Mouse (Mus musculus) gastrocnemius, adult 8-10 months (tissue): ENCODE measurements around the gene Vmn1r220. TPM values are rescaled to one million over a fixed set of nuclear protein-coding genes. Genes with fewer than 3 reads are reported as not detected.
"Not testable (repeated sequence)": the region's sequence is repeated elsewhere in the genome, so short reads cannot be mapped to it uniquely, and the experiment has no call there.

Source experiments
- DNase-seq, 2 experiments: peaks; one replicate each; pipeline ENCODE4 v3.0.0; 2022; ENCODE audit warnings: low spot score in 2 of 2
- total RNA-seq, 4 experiments: library from RNA; stranded (reverse); gene quantifications; 2 replicates each; pipeline ENCODE4 v1.2.4; 2022

Vmn1r220 gene
- total RNA-seq = not detected

- no peak for DNase-seq
These were observed at the start of gene Vmn1r220 for GRCm38 (mm10) chr13:23187875-23188274. TSS of gene Vmn1r220 (minus strand) at chr13:23187975.

GRCm38 (mm10) chr13:23235847-23236246 is 48.1 kb upstream of the Vmn1r220 start, which contains the start of gene Vmn1r222:
TSS of gene Vmn1r222 (minus strand) at chr13:23235947.
- DNase-seq = not testable (repeated sequence)

- DNase-seq = not testable (repeated sequence)
These were observed 26.1 kb upstream of the Vmn1r220 start, which contains the start of gene Vmn1r221 for GRCm38 (mm10) chr13:23213827-23214226. TSS of gene Vmn1r221 (plus strand) at chr13:23214127.

- not testable (repeated sequence) for DNase-seq
These were observed 16.1 kb upstream of the Vmn1r220 start for GRCm38 (mm10) chr13:23203885-23204284.

GRCm38 (mm10) chr13:23166471-23166870 is 21.3 kb downstream of the Vmn1r220 start:
- DNase-seq = not testable (repeated sequence)

- no peak for DNase-seq
These were observed 28.8 kb downstream of the Vmn1r220 start, which contains the start of gene Vmn1r219 for GRCm38 (mm10) chr13:23159012-23159411. TSS of gene Vmn1r219 (plus strand) at chr13:23159312.

- no peak for DNase-seq
These were observed 29.9 kb downstream of the Vmn1r220 start for GRCm38 (mm10) chr13:23157848-23158247.

GRCm38 (mm10) chr13:23138880-23139279 is 48.9 kb downstream of the Vmn1r220 start:
- no peak for DNase-seq

GRCm38 (mm10) chr13:23133501-23133900 is 54.3 kb downstream of the Vmn1r220 start:
- DNase-seq = no peak

GRCm38 (mm10) chr13:23133099-23133498 is 54.7 kb downstream of the Vmn1r220 start, which contains the start of gene Vmn1r218:
TSS of gene Vmn1r218 (plus strand) at chr13:23133155.
- no peak for DNase-seq

Other genes starting within 250 kb of the Vmn1r220 start
- not detected for gene Vmn1r213, start 180.3 kb downstream of the Vmn1r220 start, total RNA-seq
- gene Vmn1r214, start 157.6 kb downstream of the Vmn1r220 start, total RNA-seq = not detected
- gene Vmn1r215, start 120.0 kb downstream of the Vmn1r220 start, total RNA-seq = not detected
- gene Vmn1r217, start 69.7 kb downstream of the Vmn1r220 start, total RNA-seq = not detected
- gene Vmn1r218, start 54.8 kb downstream of the Vmn1r220 start, total RNA-seq = not detected
- gene Vmn1r219, start 28.7 kb downstream of the Vmn1r220 start, total RNA-seq = not detected
- not detected for gene Vmn1r221, start 26.2 kb upstream of the Vmn1r220 start, total RNA-seq
- not detected for gene Vmn1r222, start 48.0 kb upstream of the Vmn1r220 start, total RNA-seq
- not detected for gene Vmn1r223, start 59.2 kb upstream of the Vmn1r220 start, total RNA-seq
- 10 to 100 TPM in 1 of 4 experiments, 1 to 10 TPM in 3; 7.2 to 11.7 (median 8.3) TPM for gene Zfp322a, start 181.2 kb upstream of the Vmn1r220 start, total RNA-seq
- 1 to 10 TPM; 3.2 to 4.8 (median 4.0) TPM for gene Abt1, start 235.9 kb upstream of the Vmn1r220 start, total RNA-seq